Comparison of ENCODE assay signal across 30 mouse cellular contexts in genomic region chr2:166450380-166450779, GRCm38 (mm10).
A peak's percentile ranks its signal among the peaks of the same experiment; 100 is the strongest.
DNase-seq lines count a peak whose midpoint lies in the region; ATAC-seq and TF ChIP-seq lines count a peak whose summit lies in the region.
"Had no signal": no experiment of that assay in that cellular context is flagged by ENCODE, and none has a peak within 500 bp of the region (broad histone marks: within the 10 kb centered on the region; RNA-seq: fewer than 3 reads in every experiment).

No protein-coding gene starts in this region.

- peak overlapping the region; percentile 48; the same call in 1 of the 2 replicates for H3K27ac ChIP-seq in forebrain, embryonic 10.5 days
- H3K27ac ChIP-seq in forebrain, embryonic 12.5 days: no peak overlapping the region
- peak overlapping the region; percentile 63 for H3K27ac ChIP-seq in midbrain, embryonic 10.5 days (replicated peaks)
- H3K27ac ChIP-seq in midbrain, embryonic 16.5 days (ENCODE audit: low read length): no peak overlapping the region
- no peak overlapping the region for H3K27ac ChIP-seq in embryonic facial prominence, embryonic 14.5 days (replicated peaks; ENCODE audit: low read depth, low read length)
- H3K27ac ChIP-seq in limb, embryonic 13.5 days: peak overlapping the region; percentile 22; the same call in 1 of the 2 replicates
- H3K27ac ChIP-seq: heart, embryonic 13.5 days; hindbrain, embryonic 15.5 days; layer of hippocampus, adult 2 months; limb, embryonic 15.5 days; liver, embryonic 15.5 days; macrophage; neural tube, embryonic 13.5 days had no signal

- no peaks in the 10 kb centered on the region for H3K36me3 ChIP-seq in forebrain, embryonic 10.5 days (replicated peaks)
- H3K36me3 ChIP-seq in forebrain, embryonic 12.5 days (replicated peaks): no peaks in the 10 kb centered on the region
- H3K36me3 ChIP-seq in midbrain, embryonic 10.5 days: no peaks in the 10 kb centered on the region
- no peaks in the 10 kb centered on the region for H3K36me3 ChIP-seq in midbrain, embryonic 16.5 days (ENCODE audit: control insufficient read depth, insufficient read depth, low read length)
- no peaks in the 10 kb centered on the region for H3K36me3 ChIP-seq in embryonic facial prominence, embryonic 14.5 days (ENCODE audit: control insufficient read depth, insufficient read depth, low read length)
- H3K36me3 ChIP-seq in limb, embryonic 13.5 days: no peaks in the 10 kb centered on the region
- H3K36me3 ChIP-seq: heart, embryonic 13.5 days; hindbrain, embryonic 15.5 days; limb, embryonic 15.5 days; liver, embryonic 15.5 days; neural tube, embryonic 13.5 days had no signal

- no peak overlapping the region for H3K4me3 ChIP-seq in forebrain, embryonic 10.5 days
- H3K4me3 ChIP-seq in forebrain, embryonic 12.5 days (replicated peaks): no peak overlapping the region
- no peak overlapping the region for H3K4me3 ChIP-seq in midbrain, embryonic 10.5 days
- no peak overlapping the region for H3K4me3 ChIP-seq in midbrain, embryonic 16.5 days (ENCODE audit: low read depth, low read length)
- H3K4me3 ChIP-seq in embryonic facial prominence, embryonic 14.5 days (ENCODE audit: low read depth, low read length): no peak overlapping the region
- no peak overlapping the region for H3K4me3 ChIP-seq in limb, embryonic 13.5 days
- no peak overlapping the region for H3K4me3 ChIP-seq in lung, adult 2 months (replicated peaks; ENCODE audit: extremely low read depth, low read depth, low read length)
- H3K4me3 ChIP-seq: heart, embryonic 13.5 days; hindbrain, embryonic 15.5 days; layer of hippocampus, adult 2 months; limb, embryonic 15.5 days; liver, embryonic 15.5 days; myocyte; neural tube, embryonic 13.5 days had no signal

- no peak for TF ChIP-seq CTCF in lung, adult 2 months (IDR thresholded peaks at IDR 0.05; ENCODE audit: insufficient read depth, low read length)

- DNase-seq in forebrain, embryonic 10.5 days (ENCODE audit: extremely low spot score, low spot score): no peak
- no peak for DNase-seq in midbrain, embryonic 10.5 days (ENCODE audit: low spot score)
- DNase-seq in embryonic facial prominence, embryonic 14.5 days (ENCODE audit: low spot score): peak; percentile 72
- no peak for DNase-seq in lung, adult 2 months
- no peak for DNase-seq in lung, postnatal 10 days
- DNase-seq: adrenal gland, postnatal 36 days; cerebellum, adult 11-12 months; cerebellum, postnatal 25 days; embryo, embryonic 11 days; gastrocnemius, postnatal 14 days; heart, adult 11 months; heart, postnatal 14 days; kidney, postnatal 25 days; layer of hippocampus, postnatal 36 days; retina, postnatal 1 day; right cerebral cortex, postnatal 25 days; spleen, adult 18-20 months had no signal

- no peak overlapping the region for H3K4me2 ChIP-seq in forebrain, embryonic 12.5 days
- H3K4me2 ChIP-seq in midbrain, embryonic 16.5 days (ENCODE audit: low read length): no peak overlapping the region
- H3K4me2 ChIP-seq in embryonic facial prominence, embryonic 14.5 days (ENCODE audit: low read depth, low read length): no peak overlapping the region
- H3K4me2 ChIP-seq in limb, embryonic 13.5 days (replicated peaks): no peak overlapping the region
- H3K4me2 ChIP-seq: heart, embryonic 13.5 days; hindbrain, embryonic 15.5 days; limb, embryonic 15.5 days; liver, embryonic 15.5 days; neural tube, embryonic 13.5 days had no signal

- ATAC-seq in forebrain, embryonic 12.5 days (ENCODE audit: low FRiP score): no peak
- ATAC-seq in midbrain, embryonic 16.5 days: no peak
- ATAC-seq in embryonic facial prominence, embryonic 14.5 days (ENCODE audit: low read depth): no peak
- ATAC-seq in limb, embryonic 13.5 days (ENCODE audit: low FRiP score, low read depth): no peak
- ATAC-seq: CD4-positive, CD25-positive, alpha-beta regulatory T cell, adult 4 months; intestine, postnatal 0 days had no signal

- H3K4me1 ChIP-seq in forebrain, embryonic 10.5 days: peaks cover 65% of the 10 kb centered on the region
- peaks cover 24% of the 10 kb centered on the region for H3K4me1 ChIP-seq in forebrain, embryonic 12.5 days
- peaks cover 66% of the 10 kb centered on the region for H3K4me1 ChIP-seq in midbrain, embryonic 10.5 days
- H3K4me1 ChIP-seq in midbrain, embryonic 16.5 days (ENCODE audit: control insufficient read depth, insufficient read depth, low read length): peaks cover 12% of the 10 kb centered on the region
- H3K4me1 ChIP-seq in embryonic facial prominence, embryonic 14.5 days (ENCODE audit: control insufficient read depth, insufficient read depth, low read length): peaks cover 41% of the 10 kb centered on the region
- H3K4me1 ChIP-seq in limb, embryonic 13.5 days: peaks cover 49% of the 10 kb centered on the region
- H3K4me1 ChIP-seq in lung, adult 2 months (ENCODE audit: control insufficient read depth, insufficient read depth, low read length): peaks cover 4% of the 10 kb centered on the region

- 89% methylated on average over 10 of the region's 10 CpGs for WGBS in forebrain, embryonic 10.5 days
- 67% methylated on average over 10 of the region's 10 CpGs for WGBS in forebrain, embryonic 12.5 days
- 89% methylated on average over 10 of the region's 10 CpGs for WGBS in midbrain, embryonic 10.5 days
- WGBS in midbrain, embryonic 16.5 days: 58% methylated on average over 10 of the region's 10 CpGs
- WGBS in embryonic facial prominence, embryonic 14.5 days: 36% methylated on average over 10 of the region's 10 CpGs
- 46% methylated on average over 10 of the region's 10 CpGs for WGBS in limb, embryonic 13.5 days
- WGBS in lung, adult 2 months: 74% methylated on average over 10 of the region's 10 CpGs

- H3K27me3 ChIP-seq in forebrain, embryonic 10.5 days (ENCODE audit: poor library complexity, severe bottlenecking): peaks cover 17% of the 10 kb centered on the region
- H3K27me3 ChIP-seq in forebrain, embryonic 12.5 days: 0 out of 2 replicates have a peak, but pooled peaks cover 3% of the 10 kb centered on the region
- peaks cover 6% of the 10 kb centered on the region for H3K27me3 ChIP-seq in midbrain, embryonic 10.5 days (ENCODE audit: low read depth, poor library complexity, severe bottlenecking)
- H3K27me3 ChIP-seq in midbrain, embryonic 16.5 days (ENCODE audit: control insufficient read depth, insufficient read depth, low read depth, low read length): no peaks in the 10 kb centered on the region; the same call in 1 of the 2 replicates
- H3K27me3 ChIP-seq in embryonic facial prominence, embryonic 14.5 days (replicated peaks; ENCODE audit: control insufficient read depth, insufficient read depth, low read length): no peaks in the 10 kb centered on the region
- no peaks in the 10 kb centered on the region for H3K27me3 ChIP-seq in limb, embryonic 13.5 days
- H3K27me3 ChIP-seq: heart, embryonic 13.5 days; limb, embryonic 15.5 days; liver, embryonic 15.5 days had no signal

- TF ChIP-seq POLR2A in lung, adult 2 months (IDR thresholded peaks at IDR 0.05; ENCODE audit: borderline replicate concordance, extremely low read depth, low read depth, low read length): no peak

- H3K9ac ChIP-seq in forebrain, embryonic 12.5 days: no peak overlapping the region
- H3K9ac ChIP-seq in midbrain, embryonic 16.5 days (ENCODE audit: low read depth, low read length): no peak overlapping the region
- no peak overlapping the region for H3K9ac ChIP-seq in embryonic facial prominence, embryonic 14.5 days (ENCODE audit: low read depth, low read length)
- no peak overlapping the region for H3K9ac ChIP-seq in limb, embryonic 13.5 days
- H3K9ac ChIP-seq: hindbrain, embryonic 15.5 days; limb, embryonic 15.5 days; liver, embryonic 15.5 days; neural tube, embryonic 13.5 days had no signal

- no peaks in the 10 kb centered on the region for H3K9me3 ChIP-seq in forebrain, embryonic 10.5 days
- no peaks in the 10 kb centered on the region for H3K9me3 ChIP-seq in forebrain, embryonic 12.5 days
- H3K9me3 ChIP-seq in midbrain, embryonic 10.5 days (replicated peaks): no peaks in the 10 kb centered on the region
- no peaks in the 10 kb centered on the region for H3K9me3 ChIP-seq in midbrain, embryonic 16.5 days (replicated peaks; ENCODE audit: control insufficient read depth, low read length, poor library complexity, severe bottlenecking)
- H3K9me3 ChIP-seq in embryonic facial prominence, embryonic 14.5 days (ENCODE audit: control insufficient read depth, low read length): no peaks in the 10 kb centered on the region
- H3K9me3 ChIP-seq in limb, embryonic 13.5 days: no peaks in the 10 kb centered on the region
- H3K9me3 ChIP-seq: heart, embryonic 13.5 days; hindbrain, embryonic 15.5 days; limb, embryonic 15.5 days; liver, embryonic 15.5 days; neural tube, embryonic 13.5 days had no signal

Comparison
In these comparisons a context has a peak if more than half of its experiments do, and no peak if none do; other contexts are left out.
1. H3K27ac ChIP-seq: peak in forebrain, embryonic 10.5 days (single experiment), midbrain, embryonic 10.5 days (single experiment) and limb, embryonic 13.5 days (single experiment); none in forebrain, embryonic 12.5 days (single experiment), midbrain, embryonic 16.5 days (single experiment) and embryonic facial prominence, embryonic 14.5 days (single experiment).